Mouse (Mus musculus) testis, adult 2 months (tissue): ENCODE results near the gene AC170998.1.

Experiments
- CTCF ChIP-seq: fragments of 200-500 bp; IDR thresholded peaks from 2 replicates; pipeline ENCODE4 v1.5.1; 2012; ENCODE audit warnings: low read depth, mild to moderate bottlenecking, inconsistent platforms, low read length, moderate library complexity; ENCODE audit not compliant: control insufficient read depth, insufficient read depth, insufficient replicate concordance
- POLR2A ChIP-seq: fragments of 200-500 bp; IDR thresholded peaks from 2 replicates; pipeline ENCODE4 v1.6.1; 2012; ENCODE audit warnings: low read depth, mild to moderate bottlenecking, inconsistent platforms, low read length, moderate library complexity; ENCODE audit not compliant: control insufficient read depth

DNA sequence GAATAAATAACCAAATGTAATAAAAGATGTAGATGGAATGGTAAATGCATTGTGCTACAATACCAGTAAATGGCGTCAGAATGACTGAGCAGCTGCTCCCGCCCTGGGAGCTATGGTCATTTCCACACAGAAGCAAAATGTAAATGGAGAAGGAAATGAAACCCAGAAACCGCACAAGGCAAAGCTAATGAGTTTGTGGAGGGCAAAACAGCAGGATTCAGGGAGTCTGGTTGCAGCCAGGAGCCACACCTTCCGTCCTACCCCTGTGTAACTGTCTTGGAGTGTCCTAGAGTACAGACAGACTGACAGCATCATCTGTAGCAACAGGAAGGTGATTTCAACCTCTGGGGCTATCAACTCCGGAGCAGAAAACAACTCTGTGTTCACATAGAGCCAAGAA lies 30.6 kb downstream of the AC170998.1 start:
- TF ChIP-seq CTCF (no peak), POLR2A (no peak)
